Mouse (Mus musculus): ENCODE measurements around the gene Usp35.

GRCm38 (mm10) chr7:97310341-97310635 is 21.5 kb downstream of the Usp35 start:
- TF ChIP-seq CTCF (IDR thresholded peaks at IDR 0.05; ENCODE audit: low read depth, low read length) (no peak), GATA1 (IDR thresholded peaks at IDR 0.05; ENCODE audit: borderline replicate concordance, low read length) (no peak), TAL1 (conservative IDR thresholded peaks at IDR 0.05; ENCODE audit: low read depth, low read length) (no peak), POLR2AphosphoS5 (IDR thresholded peaks at IDR 0.05; ENCODE audit: insufficient replicate concordance, low read depth, low read length) (no peak)

All from G1E (cell line).